Mouse (Mus musculus) MEL (cell line): ENCODE measurements around the gene Eogt. TPM values are rescaled to one million over a fixed set of nuclear protein-coding genes. Genes with fewer than 3 reads are reported as not detected.

Experiments
- DNase-seq: peaks from one replicate; pipeline ENCODE4 v3.0.0; 2011; ENCODE audit warnings: low read depth, low spot score
- H3K27ac ChIP-seq: 2 replicates; pipeline ENCODE4 v1.5.1; 2012; ENCODE audit warnings: low read depth, mild to moderate bottlenecking, control low read depth, low read length, moderate library complexity; ENCODE audit not compliant: control insufficient read depth
- H3K27me3 ChIP-seq, 2 experiments: fragments of 150-350 bp in 1 of 2; sonication (generic) in 1 of 2; 2 replicates each; pipeline ENCODE4 v1.6.1; 2012; ENCODE audit warnings: low read length in 2 of 2, mild to moderate bottlenecking in 2 of 2, improper control_type of control experiment in 1 of 2, moderate library complexity in 1 of 2; ENCODE audit not compliant: insufficient read depth in 2 of 2, control insufficient read depth in 1 of 2
- H3K36me3 ChIP-seq, 2 experiments: 2 replicates each; pipeline ENCODE4 v1.6.1; 2012 to 2014; ENCODE audit warnings: low read length in 2 of 2, improper control_type of control experiment in 1 of 2, inconsistent platforms in 1 of 2, mild to moderate bottlenecking in 1 of 2; ENCODE audit not compliant: insufficient read depth in 2 of 2, control insufficient read depth in 1 of 2
- H3K4me1 ChIP-seq, 2 experiments: fragments of 150-350 bp in 1 of 2; sonication (generic) in 1 of 2; 2 replicates each; pipeline ENCODE4 v1.6.1; 2012; ENCODE audit warnings: low read length in 2 of 2, improper control_type of control experiment in 1 of 2, mild to moderate bottlenecking in 1 of 2; ENCODE audit not compliant: insufficient read depth in 2 of 2, control insufficient read depth in 1 of 2
- H3K4me3 ChIP-seq, 2 experiments: fragments of 150-350 bp in 1 of 2; sonication (generic) in 1 of 2; 2 replicates each; pipeline ENCODE4 v1.5.1; 2012; ENCODE audit warnings: low read depth in 2 of 2, low read length in 2 of 2, mild to moderate bottlenecking in 2 of 2, moderate library complexity in 2 of 2, control low read depth in 1 of 2, improper control_type of control experiment in 1 of 2; ENCODE audit not compliant: control insufficient read depth in 1 of 2, insufficient read depth in 1 of 2
- H3K79me2 ChIP-seq: 2 replicates; pipeline ENCODE4 v1.6.1; 2012; ENCODE audit warnings: mild to moderate bottlenecking, low read length, moderate library complexity; ENCODE audit not compliant: control insufficient read depth, poor library complexity, insufficient read depth
- H3K9ac ChIP-seq: 2 replicates; pipeline ENCODE4 v1.6.1; 2012; ENCODE audit warnings: low read depth, mild to moderate bottlenecking, control low read depth, low read length, moderate library complexity; ENCODE audit not compliant: control insufficient read depth, poor library complexity, severe bottlenecking
- H3K9me3 ChIP-seq: fragments of 150-350 bp; sonication (generic); replicated peaks from 2 replicates; pipeline ENCODE4 v1.6.1; 2012; ENCODE audit warnings: mild to moderate bottlenecking, low read length, improper control_type of control experiment, moderate library complexity; ENCODE audit not compliant: insufficient read depth
- BHLHE40 ChIP-seq: IDR thresholded peaks from 2 replicates; pipeline ENCODE4 v1.6.1; 2012; ENCODE audit warnings: low read depth, mild to moderate bottlenecking, inconsistent platforms, low read length, improper control_type of control experiment, borderline replicate concordance
- CHD1 ChIP-seq: IDR thresholded peaks from 2 replicates; pipeline ENCODE4 v1.6.1; 2012; ENCODE audit warnings: low read depth, mild to moderate bottlenecking, inconsistent platforms, low read length, improper control_type of control experiment
- CHD2 ChIP-seq: IDR thresholded peaks from 2 replicates; pipeline ENCODE4 v1.6.1; 2011; ENCODE audit warnings: low read length, improper control_type of control experiment
- ETS1 ChIP-seq: IDR thresholded peaks from 2 replicates; pipeline ENCODE4 v1.6.1; 2012; ENCODE audit warnings: low read depth, mild to moderate bottlenecking, inconsistent platforms, low read length, improper control_type of control experiment, moderate library complexity
- JUND ChIP-seq: IDR thresholded peaks from 2 replicates; pipeline ENCODE4 v1.6.1; 2011; ENCODE audit warnings: low read depth, mild to moderate bottlenecking, improper control_type of control experiment, low read length
- MAX ChIP-seq: IDR thresholded peaks from 2 replicates; pipeline ENCODE4 v1.6.1; 2011; ENCODE audit warnings: low read length, improper control_type of control experiment
- MEF2A ChIP-seq: IDR thresholded peaks from 2 replicates; pipeline ENCODE4 v1.6.1; 2014; ENCODE audit warnings: low read depth, mild to moderate bottlenecking, inconsistent platforms, low read length, improper control_type of control experiment; ENCODE audit not compliant: poor library complexity, insufficient replicate concordance, severe bottlenecking; ENCODE audit errors: extremely low read depth
- MYB ChIP-seq: IDR thresholded peaks from 2 replicates; pipeline ENCODE4 v1.6.1; 2011; ENCODE audit warnings: mild to moderate bottlenecking, low read depth, low read length, improper control_type of control experiment
- SMC3 ChIP-seq: IDR thresholded peaks from 2 replicates; pipeline ENCODE4 v1.6.1; 2011; ENCODE audit warnings: low read depth, low read length, improper control_type of control experiment
- TBP ChIP-seq: IDR thresholded peaks from 2 replicates; pipeline ENCODE4 v1.8.0; 2011; ENCODE audit warnings: low read depth, low read length, improper control_type of control experiment
- ZC3H11A ChIP-seq: IDR thresholded peaks from 2 replicates; pipeline ENCODE4 v1.6.1; 2012; ENCODE audit warnings: low read depth, mild to moderate bottlenecking, inconsistent platforms, low read length, improper control_type of control experiment
- ZKSCAN1 ChIP-seq: IDR thresholded peaks from 2 replicates; pipeline ENCODE4 v1.6.1; 2012; ENCODE audit warnings: low read depth, mild to moderate bottlenecking, inconsistent platforms, low read length, improper control_type of control experiment, moderate library complexity
- ZNF384 ChIP-seq: IDR thresholded peaks from 2 replicates; pipeline ENCODE4 v1.6.1; 2012; ENCODE audit warnings: low read depth, mild to moderate bottlenecking, inconsistent platforms, low read length, improper control_type of control experiment
- polyA plus RNA-seq, 2 experiments: library from polyadenylated mRNA; stranded (reverse) in 1 of 2; unstranded in 1 of 2; fragments of >175 nt in 1 of 2; fragments of >200 nt in 1 of 2; gene quantifications; 2 replicates each; pipeline versions ENCODE4 v1.2.1 to v1.2.4; 2012; ENCODE audit warnings: low replicate concordance in 2 of 2, low read depth in 1 of 2; ENCODE audit not compliant: insufficient read length in 2 of 2, insufficient read depth in 1 of 2, missing spikeins in 1 of 2
- total RNA-seq: library from RNA; depleted of rRNA; stranded (reverse); fragments of 300-350 nt; gene quantifications from 2 replicates; pipeline ENCODE4 v1.2.3, GENCODE M21; 2012

Gene Eogt
- total and polyA plus RNA-seq, 3 experiments = 6.0 to 8.3 TPM; not detected in 1

DNA sequence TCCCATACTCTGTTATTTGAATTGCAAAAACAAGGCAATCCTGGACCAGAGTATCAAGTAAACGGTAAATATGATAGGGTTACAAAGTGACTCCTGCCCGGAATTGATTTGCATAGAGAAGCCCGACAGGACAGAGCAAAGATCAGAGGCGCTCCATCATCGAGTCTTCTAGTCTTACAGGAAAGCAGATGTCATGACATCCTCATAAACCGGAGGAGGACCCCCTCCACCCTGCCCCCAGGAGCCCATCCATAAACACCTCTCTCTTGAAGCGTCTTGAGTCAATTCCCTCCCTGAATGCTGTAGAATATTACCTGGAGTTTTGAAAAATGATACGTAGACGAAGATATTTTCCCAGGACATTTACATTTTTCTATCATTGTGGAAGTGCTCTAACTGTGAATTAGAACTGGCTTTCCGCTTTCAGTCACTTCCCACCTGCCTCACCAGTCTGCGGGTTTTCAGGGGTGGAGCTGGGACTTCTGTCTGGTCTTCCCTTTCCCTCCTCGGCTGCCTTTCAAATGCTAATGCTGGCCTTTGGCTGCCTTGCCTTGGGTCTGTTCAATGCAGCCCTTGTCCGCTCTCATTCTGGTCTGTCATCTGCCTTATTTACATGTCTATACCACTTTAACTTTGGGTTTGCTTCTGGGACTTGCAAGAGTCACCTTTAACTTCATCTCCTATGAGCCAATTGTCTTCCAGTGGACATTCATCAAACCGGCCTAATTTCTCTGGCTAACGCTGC lies 46.9 kb downstream of the Eogt start:
- no peaks in the 10 kb centered on the region; a peak in 1 of 4 replicates for H3K4me1 ChIP-seq
- TF ChIP-seq TBP = no peak
- TF ChIP-seq MYB = no peak
- no peak for TF ChIP-seq SMC3
- H3K27me3 ChIP-seq = no peaks in the 10 kb centered on the region; a peak in 2 of 4 replicates
- H3K9me3 ChIP-seq = no peaks in the 10 kb centered on the region
- H3K36me3 ChIP-seq = no peaks in the 10 kb centered on the region
- DNase-seq = no peak
- no peak overlapping the region for H3K27ac ChIP-seq
- no peaks in the 10 kb centered on the region for H3K79me2 ChIP-seq
- H3K4me3 ChIP-seq = no peak overlapping the region
- no peak overlapping the region for H3K9ac ChIP-seq

DNA sequence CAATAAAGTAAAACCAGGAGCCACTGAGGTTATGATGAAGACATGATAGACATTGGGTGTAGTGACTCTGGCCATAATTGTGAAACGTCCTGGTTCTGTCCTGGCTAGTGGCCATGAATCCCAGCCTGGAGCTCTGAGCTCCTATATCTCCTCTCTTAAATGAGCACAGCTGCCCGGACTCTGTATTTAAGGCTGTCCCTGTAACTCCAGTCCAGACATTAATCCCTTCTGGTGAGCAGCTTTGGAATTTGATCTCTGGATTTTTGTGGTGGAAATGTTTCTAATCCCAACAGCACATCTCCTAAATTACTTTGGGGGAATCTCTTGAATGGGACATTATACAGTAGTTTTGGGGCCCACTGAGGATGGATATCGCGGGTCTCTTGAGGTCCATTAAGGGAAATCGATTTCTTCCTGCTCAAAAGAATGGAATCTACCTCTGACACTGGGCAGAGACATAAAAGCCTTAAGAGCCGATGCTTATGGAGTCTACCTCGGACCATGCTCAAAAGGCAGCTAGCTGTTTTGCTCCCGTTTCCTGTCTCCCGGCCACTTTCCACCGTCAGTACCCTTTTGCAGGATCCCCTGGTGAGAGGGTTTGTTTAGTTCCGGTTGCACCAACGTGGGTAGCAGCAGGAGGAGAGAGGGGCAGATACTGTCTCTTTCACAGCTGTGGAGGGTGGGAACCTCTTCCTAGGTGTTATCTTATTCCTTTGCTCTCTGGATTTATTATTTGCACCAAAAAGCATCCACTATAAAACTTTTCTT lies 47.6 kb downstream of the Eogt start:
- Histone ChIP-seq H3K9me3 (no peaks in the 10 kb centered on the region), H3K4me3 (no peak overlapping the region), H3K27ac (no peak overlapping the region), H3K4me1 (no peaks in the 10 kb centered on the region; a peak in 1 of 4 replicates), H3K9ac (no peak overlapping the region), H3K27me3 (no peaks in the 10 kb centered on the region; a peak in 2 of 4 replicates), H3K79me2 (no peaks in the 10 kb centered on the region), H3K36me3 (no peaks in the 10 kb centered on the region)
- TF ChIP-seq ZNF384 = no peak
- no peak for TF ChIP-seq MAX
- no peak for TF ChIP-seq CHD1
- TF ChIP-seq BHLHE40 = no peak
- TF ChIP-seq CHD2 = no peak
- no peak for TF ChIP-seq ETS1
- no peak for TF ChIP-seq ZKSCAN1
- no peak for TF ChIP-seq ZC3H11A
- TF ChIP-seq JUND = no peak
- no peak for TF ChIP-seq MEF2A
- no peak for DNase-seq
